In genomic region chr10:111083338-111083737, GRCm38 (mm10) we compare ENCODE assay signal across 11 mouse cellular contexts.
DNase-seq lines count a peak whose midpoint lies in the region; ATAC-seq lines count a peak whose summit lies in the region.
"Had no signal": no experiment of that assay in that cellular context is flagged by ENCODE, and none has a peak within 500 bp of the region (broad histone marks: within the 10 kb centered on the region; RNA-seq: fewer than 3 reads in every experiment).

No protein-coding gene starts in this region.

- intact Hi-C loops in left cerebral cortex, postnatal 4 days (cut with DNase I): no loop called here

- no peaks in the 10 kb centered on the region for H3K27me3 ChIP-seq in neural tube, embryonic 15.5 days (replicated peaks)

- DNase-seq in gastrocnemius, adult 18-20 months (ENCODE audit: low spot score): peak; percentile 34
- DNase-seq in gastrocnemius, postnatal 25 days: no peak
- DNase-seq in left cerebral cortex, postnatal 4 days: peak; percentile 22
- DNase-seq in left cerebral cortex, adult 18-20 months (ENCODE audit: low spot score in 2 of 2): no peak
- no peak for DNase-seq in natural killer cell, adult 2 months (ENCODE audit: low spot score in 2 of 2)
- DNase-seq: heart, postnatal 10 days; right cerebral cortex, postnatal 14 days had no signal

- H3K4me2 ChIP-seq in neural tube, embryonic 15.5 days: no peak overlapping the region
- H3K4me2 ChIP-seq: liver, embryonic 11.5 days had no signal

- no peaks in the 10 kb centered on the region for H3K36me3 ChIP-seq in neural tube, embryonic 15.5 days

- H3K27ac ChIP-seq in neural tube, embryonic 15.5 days (replicated peaks): no peak overlapping the region

- no peaks in the 10 kb centered on the region for H3K9me3 ChIP-seq in neural tube, embryonic 15.5 days (replicated peaks)

- no peak overlapping the region for H3K4me3 ChIP-seq in neural tube, embryonic 15.5 days (replicated peaks)

- 14% methylated on average over 4 of the region's 4 CpGs for WGBS in neural tube, embryonic 15.5 days

- H3K9ac ChIP-seq in neural tube, embryonic 15.5 days (replicated peaks): no peak overlapping the region

- peak; percentile 89 for ATAC-seq in common myeloid progenitor, adult 5-6 weeks (replicated peaks; ENCODE audit: low read depth, poor library complexity, severe bottlenecking)
- ATAC-seq in neural tube, embryonic 15.5 days (ENCODE audit: low FRiP score): peak; percentile 64
- no peak for ATAC-seq in CD4-positive, CD25-positive, alpha-beta regulatory T cell, adult 4 months

- H3K4me1 ChIP-seq in neural tube, embryonic 15.5 days: 0 out of 2 replicates have a peak, but pooled peaks cover 2% of the 10 kb centered on the region

Comparison
In these comparisons a context has a peak if more than half of its experiments do, and no peak if none do; other contexts are left out.
1. DNase-seq: peak in gastrocnemius, adult 18-20 months (single experiment) and left cerebral cortex, postnatal 4 days (single experiment); none in gastrocnemius, postnatal 25 days (single experiment), left cerebral cortex, adult 18-20 months (0 of 2) and natural killer cell, adult 2 months (0 of 2).